Mouse (Mus musculus) urinary bladder, postnatal 25 days (tissue): ENCODE results near the gene Sidt1.
"Not testable (repeated sequence)": the region's sequence is repeated elsewhere in the genome, so short reads cannot be mapped to it uniquely, and the experiment has no call there.

Source experiments
- DNase-seq: peaks from one replicate; pipeline ENCODE4 v3.0.0; 2022; ENCODE audit warnings: low spot score

Sidt1 gene

GRCm38 (mm10) chr16:44302126-44302892, 30.7 kb downstream of the Sidt1 start:
- DNase-seq, result no peak

- DNase-seq, result no peak
Observed at GRCm38 (mm10) chr16:44299438-44300093, 33.4 kb downstream of the Sidt1 start.

GRCm38 (mm10) chr16:44293960-44294359, 39.0 kb downstream of the Sidt1 start:
- DNase-seq, result no peak

GRCm38 (mm10) chr16:44292681-44293080, 40.3 kb downstream of the Sidt1 start:
- DNase-seq, result not testable (repeated sequence)

- DNase-seq, result no peak
Observed at GRCm38 (mm10) chr16:44289004-44289648, 43.9 kb downstream of the Sidt1 start.

- no peak for DNase-seq
Observed at GRCm38 (mm10) chr16:44287356-44287950, 45.5 kb downstream of the Sidt1 start.

GRCm38 (mm10) chr16:44282614-44283325, 50.2 kb downstream of the Sidt1 start:
- no peak for DNase-seq

GRCm38 (mm10) chr16:44282036-44282435, 51.0 kb downstream of the Sidt1 start:
- no peak for DNase-seq

GRCm38 (mm10) chr16:44280806-44281205, 52.2 kb downstream of the Sidt1 start:
- no peak for DNase-seq

- no peak for DNase-seq
Observed at GRCm38 (mm10) chr16:44277212-44277611, 55.8 kb downstream of the Sidt1 start.

GRCm38 (mm10) chr16:44271371-44272038, 61.5 kb downstream of the Sidt1 start:
- no peak for DNase-seq

GRCm38 (mm10) chr16:44270606-44271005, 62.4 kb downstream of the Sidt1 start:
- no peak for DNase-seq

GRCm38 (mm10) chr16:44269578-44269977, 63.4 kb downstream of the Sidt1 start:
- DNase-seq, result no peak

GRCm38 (mm10) chr16:44268541-44269215, 64.3 kb downstream of the Sidt1 start:
- no peak for DNase-seq

- DNase-seq, result no peak
Observed at GRCm38 (mm10) chr16:44265562-44265961, 67.4 kb downstream of the Sidt1 start.

GRCm38 (mm10) chr16:44264916-44265315, 68.1 kb downstream of the Sidt1 start:
- DNase-seq, result no peak

- DNase-seq, result no peak
Observed at GRCm38 (mm10) chr16:44257476-44257875, 75.5 kb downstream of the Sidt1 start.

- no peak for DNase-seq
Observed at GRCm38 (mm10) chr16:44254698-44255097, 78.3 kb downstream of the Sidt1 start.

GRCm38 (mm10) chr16:44253797-44254634, 79.0 kb downstream of the Sidt1 start:
- DNase-seq, result no peak

- no peak for DNase-seq
Observed at GRCm38 (mm10) chr16:44252735-44253134, 80.3 kb downstream of the Sidt1 start.
